Mouse (Mus musculus) stomach, postnatal 0 days (tissue): ENCODE measurements at regions not wholly inside any gene's neighbourhood (a gene's known extent, or its start where the extent isn't known, plus 50 kb on each side); places are given as distances from the start of the nearest gene placed in this dataset.

Experiments
- CTCF ChIP-seq: IDR thresholded peaks from 2 replicates; pipeline ENCODE4 v1.5.1; 2016; ENCODE audit warnings: antibody characterized with exemption, low read depth, mild to moderate bottlenecking, moderate library complexity
- EP300 ChIP-seq: optimal IDR thresholded peaks from 2 replicates; pipeline ENCODE3; 2016; ENCODE audit warnings: antibody characterized with exemption

- TF ChIP-seq CTCF = no peak
- TF ChIP-seq EP300 = no peak
These were observed 75.7 kb downstream of the Gm11733 start for GRCm38 (mm10) chr11:117559839-117560238.
